Mouse (Mus musculus) frontal cortex, postnatal 36 days (tissue): ENCODE measurements around the gene Immp2l.

Experiments used
- DNase-seq, 2 experiments: peaks; one replicate each; pipeline ENCODE4 v3.0.0; 2022; ENCODE audit warnings: low spot score in 2 of 2

Immp2l gene

GRCm38 (mm10) chr12:41950726-41951125 is 926.8 kb downstream of the Immp2l start:
- DNase-seq = no peak

GRCm38 (mm10) chr12:41961038-41961437 is 937.1 kb downstream of the Immp2l start:
- no peak for DNase-seq

GRCm38 (mm10) chr12:41991408-41991807 is 967.5 kb downstream of the Immp2l start:
- no peak for DNase-seq
